Mouse (Mus musculus): ENCODE results near the gene Oma1. TPM values are rescaled to one million over a fixed set of nuclear protein-coding genes. Genes with fewer than 3 reads are reported as not detected.

Oma1 gene
- polyA plus RNA-seq (2014; fragmentation: Illumina TruSeq; extraction: RNeasy Lipid Tissue Mini Kit (QIAGEN cat#74804); ENCODE audit: low read depth, low replicate concordance) = 15.1 TPM

GRCm38 (mm10) chr4:103313587-103314525 lies at the start of gene Oma1:
Oma1 (plus strand) TSS chr4:103313812.

DNA sequence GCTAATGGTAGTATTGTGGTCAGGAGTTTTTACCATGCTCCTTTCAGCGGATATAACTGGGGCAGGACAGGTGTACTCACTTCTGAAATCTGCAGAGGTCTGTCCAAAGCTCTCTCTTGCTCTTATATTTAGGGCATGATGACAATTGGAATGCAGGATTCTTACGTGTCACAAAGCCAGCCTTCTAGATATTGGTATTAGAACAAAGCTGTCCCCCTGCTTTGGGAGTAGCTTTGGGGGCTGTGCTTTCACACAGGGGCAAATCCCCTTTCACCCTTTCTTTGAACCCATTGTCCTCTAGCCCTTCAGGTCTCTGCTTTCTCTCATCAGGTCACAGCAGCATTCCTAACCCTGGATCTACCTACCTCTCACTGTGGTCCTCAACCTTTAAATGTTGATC lies 22.8 kb upstream of the Oma1 start, which contains the start of gene 4921539E11Rik:
Gene 4921539E11Rik (minus strand): TSS at position 101 of the 400 bp plus-strand sequence.

Other genes with a start within 250 kb of the Oma1 start
- 26.7 TPM for gene Mier1, start 199.4 kb upstream of the Oma1 start, polyA plus RNA-seq (2014; fragmentation: Illumina TruSeq; extraction: RNeasy Lipid Tissue Mini Kit (QIAGEN cat#74804); ENCODE audit: low read depth, low replicate concordance)
- 6.9 TPM for gene Wdr78, start 199.3 kb upstream of the Oma1 start, polyA plus RNA-seq (2014; fragmentation: Illumina TruSeq; extraction: RNeasy Lipid Tissue Mini Kit (QIAGEN cat#74804); ENCODE audit: low read depth, low replicate concordance)
- gene Slc35d1, start 98.6 kb upstream of the Oma1 start, polyA plus RNA-seq (2014; fragmentation: Illumina TruSeq; extraction: RNeasy Lipid Tissue Mini Kit (QIAGEN cat#74804); ENCODE audit: low read depth, low replicate concordance) = 5.8 TPM
- 1.3 TPM for gene 4921539E11Rik, start 22.9 kb upstream of the Oma1 start, polyA plus RNA-seq (2014; fragmentation: Illumina TruSeq; extraction: RNeasy Lipid Tissue Mini Kit (QIAGEN cat#74804); ENCODE audit: low read depth, low replicate concordance)

Data from adipose tissue, adult 10 weeks (tissue).